Mouse (Mus musculus) ES-Bruce4 (cell line): ENCODE data around the gene Letm1. TPM values are rescaled to one million over a fixed set of nuclear protein-coding genes. Genes with fewer than 3 reads are reported as not detected.

Experiments used
- H3K27ac ChIP-seq: 2 replicates; pipeline ENCODE4 v1.5.1; 2012; ENCODE audit warnings: low read length, inconsistent platforms; ENCODE audit not compliant: insufficient read depth
- H3K27me3 ChIP-seq: 2 replicates; pipeline ENCODE4 v1.6.1; 2012; ENCODE audit warnings: mild to moderate bottlenecking, low read length, inconsistent platforms; ENCODE audit not compliant: control insufficient read depth, poor library complexity, insufficient read depth, severe bottlenecking
- H3K36me3 ChIP-seq: 2 replicates; pipeline ENCODE4 v1.6.1; 2012; ENCODE audit warnings: inconsistent platforms, mild to moderate bottlenecking, low read length, moderate library complexity; ENCODE audit not compliant: control insufficient read depth, poor library complexity, insufficient read depth, severe bottlenecking
- H3K4me1 ChIP-seq: one replicate; pipeline ENCODE4 v1.8.1; 2011; ENCODE audit warnings: low read length; ENCODE audit not compliant: control insufficient read depth, insufficient read depth
- H3K4me3 ChIP-seq: 2 replicates; pipeline ENCODE4 v1.5.1; 2011; ENCODE audit warnings: low read depth, mild to moderate bottlenecking, low read length
- H3K9ac ChIP-seq: 2 replicates; pipeline ENCODE4 v1.6.1; 2012; ENCODE audit warnings: low read depth, mild to moderate bottlenecking, inconsistent platforms; ENCODE audit not compliant: poor library complexity, severe bottlenecking
- H3K9me3 ChIP-seq: replicated peaks from 2 replicates; pipeline ENCODE4 v1.6.1; 2012; ENCODE audit warnings: mild to moderate bottlenecking, low read length, inconsistent platforms; ENCODE audit not compliant: control insufficient read depth, poor library complexity, insufficient read depth, severe bottlenecking
- CTCF ChIP-seq: IDR thresholded peaks from one replicate; pipeline ENCODE4 v1.8.1; 2011; ENCODE audit warnings: low read depth, low read length
- EP300 ChIP-seq: IDR thresholded peaks from 2 replicates; pipeline ENCODE4 v1.6.1; 2011; ENCODE audit warnings: low read depth, low read length; ENCODE audit not compliant: insufficient read depth
- POLR2A ChIP-seq: IDR thresholded peaks from one replicate; pipeline ENCODE4 v1.8.1; 2011; ENCODE audit warnings: low read length; ENCODE audit not compliant: insufficient read depth
- polyA plus RNA-seq: library from polyadenylated mRNA; stranded (reverse); fragments of >200 nt; gene quantifications from 2 replicates; pipeline ENCODE4 v1.2.4, GENCODE M21; 2011; ENCODE audit warnings: low read depth; ENCODE audit not compliant: missing spikeins, insufficient read depth, insufficient read length

Letm1 gene
- polyA plus RNA-seq, 1 experiment, result 34.2 TPM

GRCm38 (mm10) chr5:33821901-33822427, 39.3 kb upstream of the Letm1 start:
- no peak overlapping the region for H3K9ac ChIP-seq
- peaks cover 2% of the 10 kb centered on the region for H3K4me1 ChIP-seq
- no peaks in the 10 kb centered on the region for H3K9me3 ChIP-seq
- TF ChIP-seq EP300, result no peak
- TF ChIP-seq POLR2A, result no peak
- no peak for TF ChIP-seq CTCF
- peaks cover 9% of the 10 kb centered on the region for H3K27me3 ChIP-seq
- no peak overlapping the region for H3K4me3 ChIP-seq
- no peaks in the 10 kb centered on the region for H3K36me3 ChIP-seq
- H3K27ac ChIP-seq, result no peak overlapping the region

DNA sequence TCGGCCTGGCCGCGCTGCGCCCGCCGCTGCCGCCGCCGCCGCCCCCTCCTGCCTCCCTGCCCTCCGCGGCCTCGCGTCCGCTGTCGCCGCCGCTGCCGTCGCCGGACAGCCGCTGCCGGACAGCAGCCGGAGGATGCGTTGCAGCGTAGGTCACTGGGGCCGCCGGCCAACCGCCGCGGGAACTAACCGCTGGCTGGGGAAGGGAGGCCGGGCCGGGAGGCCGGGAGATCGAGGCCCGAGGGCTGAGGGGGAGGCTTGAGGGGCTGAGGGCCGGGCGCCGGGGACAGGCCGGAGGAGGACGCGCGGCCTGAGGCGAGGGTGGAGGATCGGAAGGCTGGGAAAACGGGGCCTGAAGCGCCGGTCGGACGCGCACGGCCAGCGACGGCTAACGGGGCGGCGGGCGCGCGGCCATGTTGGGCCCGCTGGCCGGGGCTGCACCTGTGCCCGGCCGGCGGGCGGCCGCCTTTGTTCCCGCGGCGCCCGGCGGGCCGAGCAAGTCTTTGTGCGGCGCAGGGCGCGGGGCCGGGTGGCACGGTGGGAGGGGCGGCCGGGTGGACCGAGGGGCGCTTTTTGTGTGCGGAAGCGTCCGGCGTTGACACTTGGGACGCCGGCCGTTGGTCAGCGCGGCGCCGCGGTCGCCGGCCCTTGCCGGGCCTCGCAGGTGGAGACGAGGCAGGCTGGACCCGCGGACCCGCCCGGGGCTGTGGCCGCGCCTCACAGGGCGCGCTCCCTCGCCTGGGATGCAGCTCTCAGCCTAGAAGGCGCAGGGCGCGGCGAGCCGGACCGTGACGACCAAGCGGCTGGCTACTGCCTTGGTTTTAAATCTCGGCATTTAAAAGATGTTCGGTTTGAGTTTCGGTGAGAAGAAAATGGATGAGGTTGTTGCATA, 38.4 kb upstream of the Letm1 start:
- peak overlapping the region; percentile 99 for H3K9ac ChIP-seq
- peak overlapping the region; percentile 77 for H3K4me3 ChIP-seq
- no peak for TF ChIP-seq POLR2A
- TF ChIP-seq EP300, result no peak
- TF ChIP-seq CTCF, result no peak
- H3K4me1 ChIP-seq, result peaks cover 2% of the 10 kb centered on the region
- no peak overlapping the region for H3K27ac ChIP-seq
- no peaks in the 10 kb centered on the region for H3K9me3 ChIP-seq
- H3K36me3 ChIP-seq, result no peaks in the 10 kb centered on the region
- H3K27me3 ChIP-seq, result peaks cover 9% of the 10 kb centered on the region

DNA sequence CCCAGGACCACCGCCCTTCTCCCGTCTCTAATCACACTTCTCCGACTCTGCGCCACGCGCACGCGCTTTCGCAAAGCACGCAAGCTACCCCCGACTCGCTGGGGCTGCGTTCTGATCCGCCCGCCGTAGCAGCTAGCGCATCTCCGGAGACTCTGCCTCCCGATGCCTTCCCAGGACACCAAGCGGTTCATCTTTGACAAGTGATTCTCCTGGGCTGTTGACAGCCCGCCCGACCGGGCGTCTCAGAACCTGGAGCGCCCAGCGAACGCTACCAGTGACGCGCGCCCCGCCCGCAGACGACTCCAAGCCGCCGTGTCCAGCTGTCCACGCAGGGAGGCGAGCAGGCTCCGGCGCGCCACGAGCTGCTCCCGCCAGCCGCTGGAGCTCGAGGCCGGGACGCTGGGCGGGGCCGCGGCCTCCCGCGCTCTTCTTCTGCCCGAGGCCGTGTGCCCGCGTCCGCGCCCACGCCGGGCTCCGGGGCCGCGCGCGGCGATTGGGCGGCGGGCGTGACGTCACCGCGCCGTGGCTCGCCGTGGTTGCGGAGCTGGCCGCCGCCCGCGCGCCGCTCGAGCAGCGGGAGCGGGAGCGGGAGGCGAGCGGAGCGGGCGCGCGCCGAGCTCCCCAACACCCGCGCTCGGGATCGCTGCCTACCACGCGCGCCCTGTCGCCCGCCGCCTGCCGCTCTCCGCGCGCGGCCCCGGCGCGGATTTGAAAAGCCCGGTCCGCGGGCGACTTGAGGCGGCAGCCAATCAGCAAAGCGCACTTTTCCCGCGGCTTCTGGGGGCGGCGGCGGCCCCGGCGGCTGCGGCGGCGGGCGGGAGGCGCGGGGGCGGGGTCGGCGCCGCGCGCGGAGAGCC, 37.5 kb upstream of the Letm1 start, which contains the start of gene Nsd2:
TSS of gene Nsd2 (plus strand) at position 850 of the 857 bp plus-strand sequence.
- H3K27me3 ChIP-seq, result peaks cover 9% of the 10 kb centered on the region
- no peak for TF ChIP-seq CTCF
- peaks cover 2% of the 10 kb centered on the region for H3K4me1 ChIP-seq
- peak within 1 kb of the TSS; percentile 99 for H3K9ac ChIP-seq
- peak within 1 kb of the TSS; percentile 77 for H3K4me3 ChIP-seq
- no peaks in the 10 kb centered on the region for H3K36me3 ChIP-seq
- no peak within 1 kb of the TSS for H3K27ac ChIP-seq
- no peaks in the 10 kb centered on the region for H3K9me3 ChIP-seq

- Histone ChIP-seq H3K9ac (peak overlapping the region; percentile 99), H3K4me3 (peak overlapping the region; percentile 76), H3K4me1 (peaks cover 2% of the 10 kb centered on the region), H3K27ac (no peak overlapping the region), H3K9me3 (no peaks in the 10 kb centered on the region), H3K27me3 (peaks cover 9% of the 10 kb centered on the region), H3K36me3 (no peaks in the 10 kb centered on the region)
- TF ChIP-seq POLR2A (no peak), EP300 (no peak), CTCF (no peak)
These were observed 36.7 kb upstream of the Letm1 start for GRCm38 (mm10) chr5:33819141-33819875.

DNA sequence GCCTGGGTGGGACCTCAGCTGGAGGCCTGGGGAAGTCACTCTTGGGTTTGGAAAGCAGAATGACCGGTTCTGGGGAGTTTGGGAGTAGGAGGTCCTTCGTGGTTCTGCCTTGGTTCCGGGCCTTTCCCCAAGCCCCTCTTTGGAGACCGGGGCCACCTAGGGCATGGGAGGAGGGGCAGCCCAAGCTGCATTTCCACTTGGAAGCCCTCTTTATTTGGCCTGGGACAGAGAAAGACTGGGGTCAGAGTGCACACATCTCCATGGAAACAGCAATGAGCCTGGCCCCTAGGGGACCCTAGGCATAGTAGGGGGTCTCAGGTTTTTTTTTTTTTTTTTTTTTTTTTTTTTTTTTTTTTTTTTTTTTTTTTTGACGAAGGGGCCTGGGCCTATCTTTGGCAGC, 35.5 kb upstream of the Letm1 start:
- no peak overlapping the region for H3K4me3 ChIP-seq
- no peaks in the 10 kb centered on the region for H3K36me3 ChIP-seq
- peaks cover 9% of the 10 kb centered on the region for H3K27me3 ChIP-seq
- no peak overlapping the region for H3K27ac ChIP-seq
- H3K4me1 ChIP-seq, result peaks cover 2% of the 10 kb centered on the region
- no peaks in the 10 kb centered on the region for H3K9me3 ChIP-seq
- H3K9ac ChIP-seq, result no peak overlapping the region
- TF ChIP-seq EP300 (no peak), POLR2A (no peak), CTCF (no peak)
